Mouse (Mus musculus) C2C12 (cell line): ENCODE measurements around the gene Cacna2d3. TPM values are rescaled to one million over a fixed set of nuclear protein-coding genes. Genes with fewer than 3 reads are reported as not detected.

Experiments used
- H3K27me3 ChIP-seq: one replicate; pipeline ENCODE4 v1.6.1; 2011; ENCODE audit not compliant: control insufficient read depth, insufficient read depth, insufficient read length
- H3K36me3 ChIP-seq: one replicate; pipeline ENCODE4 v1.6.1; 2011; ENCODE audit not compliant: control insufficient read depth, insufficient read depth
- H3K4me3 ChIP-seq: one replicate; pipeline ENCODE4 v1.5.1; 2011; ENCODE audit warnings: mild to moderate bottlenecking, control low read depth; ENCODE audit not compliant: poor library complexity, insufficient read depth, severe bottlenecking
- H3K79me2 ChIP-seq: one replicate; pipeline ENCODE4 v1.6.1; 2011; ENCODE audit not compliant: control insufficient read depth, insufficient read depth
- H3K79me3 ChIP-seq: one replicate; pipeline ENCODE4 v1.6.1; 2011; ENCODE audit warnings: low read depth, control low read depth
- H3ac ChIP-seq: one replicate; pipeline ENCODE3; 2011; ENCODE audit warnings: low read depth; ENCODE audit not compliant: control insufficient read depth, insufficient read length
- CEBPB ChIP-seq: IDR thresholded peaks from one replicate; pipeline ENCODE4 v1.6.1; 2011; ENCODE audit warnings: low read depth, mild to moderate bottlenecking, control low read depth, moderate library complexity
- CTCF ChIP-seq: IDR thresholded peaks from one replicate; pipeline ENCODE4 v1.5.1; 2011; ENCODE audit not compliant: control insufficient read depth, insufficient read depth, insufficient read length
- FOSL1 ChIP-seq: IDR thresholded peaks from one replicate; pipeline ENCODE4 v1.8.0; 2011; ENCODE audit warnings: mild to moderate bottlenecking, low read length; ENCODE audit not compliant: poor library complexity, insufficient read depth, severe bottlenecking
- MAX ChIP-seq: IDR thresholded peaks from one replicate; pipeline ENCODE4 v1.6.1; 2011; ENCODE audit warnings: mild to moderate bottlenecking, control low read depth
- MYOD1 ChIP-seq: IDR thresholded peaks from one replicate; pipeline ENCODE4 v1.6.1; 2011; ENCODE audit warnings: low read depth; ENCODE audit not compliant: control insufficient read depth, insufficient read length
- MYOG ChIP-seq: IDR thresholded peaks from one replicate; pipeline ENCODE4 v1.6.1; 2011; ENCODE audit not compliant: control insufficient read depth, insufficient read length; ENCODE audit errors: extremely low read depth
- USF1 ChIP-seq: IDR thresholded peaks from one replicate; pipeline ENCODE4 v1.6.1; 2011; ENCODE audit warnings: low read depth, mild to moderate bottlenecking, control low read depth, moderate library complexity
- polyA plus RNA-seq: library from polyadenylated mRNA; unstranded; fragments of >200 nt; fragmentation: generic; extraction: Trizol; gene quantifications from one replicate; pipeline ENCODE4 v1.2.1, GENCODE M21; 2012; ENCODE audit warnings: missing spikeins

Gene Cacna2d3
- polyA plus RNA-seq, 1 experiment = not detected

- Histone ChIP-seq H3K4me3 (no peak overlapping the region), H3K27me3 (no peaks in the 10 kb centered on the region), H3K79me3 (no peaks in the 10 kb centered on the region)
Measured at GRCm38 (mm10) chr14:29552471-29552870, 169.2 kb downstream of the Cacna2d3 start.

DNA sequence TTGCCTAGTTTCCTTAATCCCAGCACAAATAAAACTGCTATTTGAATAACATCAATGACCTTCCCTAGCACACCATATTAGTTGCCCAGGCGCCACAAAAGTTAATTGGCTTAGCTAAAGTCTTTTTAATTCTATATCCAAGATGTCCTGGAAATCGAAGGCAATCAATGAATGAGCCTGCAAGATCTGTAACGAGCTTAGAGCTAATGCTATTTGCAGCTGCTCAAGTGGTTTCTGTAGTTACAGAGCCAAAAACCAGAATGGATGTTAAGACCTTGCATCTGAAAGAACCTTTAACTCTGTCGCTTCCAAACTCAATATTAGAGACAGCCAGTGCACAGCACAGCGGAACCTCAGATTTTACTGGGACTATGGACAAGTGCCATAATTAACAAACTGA lies 173.0 kb downstream of the Cacna2d3 start:
- Histone ChIP-seq H3K27me3 (no peaks in the 10 kb centered on the region), H3K4me3 (no peak overlapping the region), H3K79me3 (no peaks in the 10 kb centered on the region), H3K79me2 (no peaks in the 10 kb centered on the region), H3K36me3 (no peaks in the 10 kb centered on the region), H3ac (no peak overlapping the region)
- TF ChIP-seq CTCF (no peak), FOSL1 (no peak)

More at GRCm38 (mm10) chr14:29552471-29552870, 169.2 kb downstream of the Cacna2d3 start:
- no peak for TF ChIP-seq MYOD1
- no peak for TF ChIP-seq MYOG
- TF ChIP-seq FOSL1 = no peak
- Histone ChIP-seq H3K79me2 (no peaks in the 10 kb centered on the region), H3K36me3 (no peaks in the 10 kb centered on the region), H3ac (no peak overlapping the region)

DNA sequence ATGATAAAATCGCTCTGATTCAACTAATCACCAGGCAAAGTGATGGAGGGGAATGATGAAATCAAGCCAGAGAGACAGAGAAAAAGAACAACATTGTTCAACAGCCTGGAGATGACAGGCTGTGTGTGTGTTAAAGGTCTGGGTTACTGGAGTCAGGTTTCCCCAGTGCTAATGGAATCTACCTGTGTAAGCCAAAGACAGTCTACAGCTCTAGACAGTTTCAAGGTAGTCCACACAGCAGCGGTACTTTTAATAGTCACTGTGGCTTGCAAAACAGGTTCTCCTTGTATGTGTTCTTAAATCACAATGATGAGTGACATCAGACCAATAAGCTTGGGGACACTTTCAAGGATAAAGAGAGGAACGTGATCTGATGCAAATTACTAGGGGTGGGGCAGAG lies 191.1 kb downstream of the Cacna2d3 start:
- no peak overlapping the region for H3ac ChIP-seq
- no peak overlapping the region for H3K4me3 ChIP-seq
- no peaks in the 10 kb centered on the region for H3K27me3 ChIP-seq
- H3K79me3 ChIP-seq = no peaks in the 10 kb centered on the region
- no peaks in the 10 kb centered on the region for H3K36me3 ChIP-seq
- no peaks in the 10 kb centered on the region for H3K79me2 ChIP-seq
- TF ChIP-seq MYOG (no peak), MYOD1 (no peak), MAX (no peak), CEBPB (no peak), CTCF (no peak), FOSL1 (no peak), USF1 (no peak)

DNA sequence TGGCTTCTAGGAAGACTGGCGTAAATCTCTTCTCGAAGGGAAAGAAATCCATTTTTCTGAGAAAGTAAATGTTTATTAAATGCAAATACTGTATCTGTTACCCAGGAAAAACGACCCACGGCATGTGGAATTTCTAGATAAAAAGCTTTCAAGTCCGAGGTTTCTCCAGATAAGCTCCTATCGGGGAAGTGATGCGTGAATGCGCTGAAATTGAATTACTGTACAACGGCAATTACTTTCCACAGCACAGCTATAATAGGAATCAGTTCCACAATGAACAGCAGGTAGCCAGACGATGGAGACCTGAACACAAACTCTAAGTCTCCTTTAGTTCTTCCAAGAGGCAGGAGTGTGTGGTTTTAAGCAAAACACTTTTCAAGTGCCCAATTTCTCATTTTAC lies 193.0 kb downstream of the Cacna2d3 start:
- no peak overlapping the region for H3ac ChIP-seq
- no peaks in the 10 kb centered on the region for H3K79me3 ChIP-seq
- H3K79me2 ChIP-seq = no peaks in the 10 kb centered on the region
- H3K4me3 ChIP-seq = no peak overlapping the region
- no peaks in the 10 kb centered on the region for H3K27me3 ChIP-seq
- H3K36me3 ChIP-seq = no peaks in the 10 kb centered on the region
- TF ChIP-seq USF1 (no peak), MAX (no peak), FOSL1 (no peak), CEBPB (no peak), MYOG (no peak), CTCF (no peak), MYOD1 (no peak)

DNA sequence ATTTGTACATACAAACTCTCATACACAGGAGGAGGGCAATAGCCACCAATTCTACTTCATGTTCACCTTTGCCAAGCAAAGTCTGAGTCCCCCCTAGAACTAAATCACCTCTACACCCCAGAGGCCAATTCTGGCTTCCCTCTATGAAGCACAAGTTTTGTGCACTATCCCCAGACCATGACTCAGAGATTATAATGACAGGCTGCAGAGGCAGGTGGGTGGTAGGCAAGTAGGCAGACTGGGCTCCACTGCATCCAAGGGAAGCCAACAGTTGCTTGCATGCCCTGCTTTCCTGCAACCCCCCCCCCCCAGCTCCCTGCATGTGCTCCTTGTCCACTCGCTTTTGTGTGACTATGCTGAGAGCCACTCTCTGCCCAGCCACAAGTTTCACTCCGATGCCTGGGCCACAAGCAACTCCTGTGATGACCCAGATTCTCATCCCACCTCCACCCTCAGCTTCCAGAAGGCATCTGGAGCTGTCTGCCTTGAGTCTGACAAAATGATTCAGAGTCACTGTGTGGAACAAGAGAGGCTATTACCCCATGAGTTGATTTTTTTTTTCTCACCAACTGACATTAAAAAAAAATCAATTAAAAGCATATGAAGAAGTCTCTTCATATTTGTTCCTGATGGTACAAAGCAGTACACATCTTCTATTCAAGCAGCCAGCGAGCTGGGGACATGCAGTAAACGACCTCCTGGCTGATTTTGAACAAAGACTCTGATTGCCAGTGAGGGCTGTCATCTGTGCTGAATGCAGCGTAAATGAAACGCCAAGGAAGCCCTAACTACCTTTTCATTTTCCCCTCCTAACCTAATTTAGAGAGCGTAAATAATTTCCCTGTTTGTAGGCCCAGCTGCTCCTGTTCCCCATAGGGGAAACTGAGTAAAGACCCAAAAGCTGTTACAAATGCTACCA lies 201.7 kb downstream of the Cacna2d3 start:
- Histone ChIP-seq H3K4me3 (no peak overlapping the region), H3K79me2 (no peaks in the 10 kb centered on the region), H3K27me3 (no peaks in the 10 kb centered on the region), H3K36me3 (no peaks in the 10 kb centered on the region), H3K79me3 (no peaks in the 10 kb centered on the region), H3ac (no peak overlapping the region)
- TF ChIP-seq MAX (no peak), CEBPB (no peak), FOSL1 (no peak), MYOD1 (no peak), CTCF (no peak), USF1 (no peak), MYOG (no peak)

- TF ChIP-seq CTCF (no peak), MAX (no peak), FOSL1 (no peak), MYOG (no peak), USF1 (no peak), CEBPB (no peak), MYOD1 (no peak)
- H3K36me3 ChIP-seq = no peaks in the 10 kb centered on the region
- H3K79me3 ChIP-seq = no peaks in the 10 kb centered on the region
- H3ac ChIP-seq = no peak overlapping the region
- H3K27me3 ChIP-seq = no peaks in the 10 kb centered on the region
- no peaks in the 10 kb centered on the region for H3K79me2 ChIP-seq
- no peak overlapping the region for H3K4me3 ChIP-seq
Measured at GRCm38 (mm10) chr14:29502667-29503066, 219.0 kb downstream of the Cacna2d3 start.
